Mouse (Mus musculus): ENCODE measurements around the gene Aktip. TPM values are rescaled to one million over a fixed set of nuclear protein-coding genes. Genes with fewer than 3 reads are reported as not detected.

The Aktip gene
- total RNA-seq, 4 experiments from 2014 or later = 43.1 to 58.7 (median 48.4) TPM

DNA sequence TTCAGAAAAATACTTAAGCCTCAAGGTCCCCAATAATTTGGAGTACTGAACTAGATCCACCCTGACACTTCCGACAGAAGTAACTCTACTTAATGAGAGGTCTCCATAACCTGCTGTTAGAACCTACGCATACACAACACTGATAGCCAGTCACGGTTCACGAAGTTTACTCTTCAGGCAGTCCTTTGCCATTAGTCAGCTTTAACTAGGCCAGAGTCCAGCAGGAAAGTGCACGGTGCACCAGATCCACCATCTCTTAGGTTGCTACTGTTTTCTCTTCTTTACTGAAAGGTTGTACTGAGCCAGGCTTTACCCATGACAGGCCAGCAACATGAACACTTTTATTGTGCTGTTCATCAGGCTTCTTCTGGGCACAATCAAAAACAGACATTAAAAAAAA lies 75.5 kb downstream of the Aktip start:
- no peak for DNase-seq

DNA sequence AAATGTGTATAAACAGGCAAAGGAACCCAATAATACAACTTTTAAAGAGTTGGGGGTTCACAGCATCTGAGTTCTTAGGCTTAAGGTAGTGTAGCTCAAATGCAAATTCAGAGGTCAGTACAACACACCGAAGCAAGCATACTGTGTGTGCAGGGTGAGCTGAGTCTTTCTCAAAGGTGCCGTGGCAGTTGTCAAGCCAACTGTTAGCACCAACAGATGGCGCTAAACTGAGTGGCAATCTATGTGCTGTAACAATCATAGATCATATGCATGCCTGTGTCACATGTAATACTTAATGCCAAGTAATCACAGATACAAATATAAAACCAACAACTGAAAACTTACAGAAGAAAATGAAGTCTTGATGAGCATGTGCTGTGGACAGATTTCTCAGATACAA lies 81.6 kb downstream of the Aktip start:
- DNase-seq = no peak

DNA sequence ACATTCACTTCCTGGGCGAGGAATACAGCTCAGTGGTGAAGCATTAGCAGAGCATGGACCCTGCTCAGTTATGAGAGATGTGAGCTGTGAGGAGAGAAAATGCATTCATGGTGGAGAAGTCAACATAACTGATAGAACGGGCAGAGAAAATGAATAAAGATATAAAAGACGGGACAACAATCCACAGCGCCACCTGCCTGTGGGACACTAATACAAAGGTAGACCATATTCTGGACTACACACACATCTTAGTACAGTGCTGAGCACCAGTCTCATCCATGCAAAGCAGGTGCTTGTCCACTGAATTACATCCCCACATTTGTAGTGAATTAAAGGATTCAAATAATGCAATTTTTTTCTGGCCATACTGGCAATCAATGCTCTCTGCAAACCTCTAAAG lies 82.2 kb downstream of the Aktip start:
- DNase-seq = no peak

DNA sequence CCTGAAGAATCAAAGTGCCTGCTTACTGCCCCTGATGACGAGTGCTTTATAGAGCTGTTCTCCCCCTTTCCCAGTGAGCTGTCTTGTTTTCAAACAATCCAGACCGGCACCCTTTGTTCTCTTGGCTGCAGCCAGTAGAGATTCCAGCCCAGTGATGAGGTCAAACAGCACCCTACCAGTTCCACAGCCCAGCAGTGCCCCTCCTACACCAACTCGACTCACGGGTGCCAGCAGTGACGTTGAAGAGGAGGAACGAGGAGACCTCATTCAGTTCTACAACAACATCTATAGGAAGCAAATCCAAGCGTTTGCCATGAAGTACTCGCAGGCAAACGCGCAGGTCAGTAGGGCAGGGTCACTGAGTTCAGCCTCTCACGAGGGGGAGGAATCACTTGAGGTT lies 84.9 kb downstream of the Aktip start:
- no peak for DNase-seq

DNA sequence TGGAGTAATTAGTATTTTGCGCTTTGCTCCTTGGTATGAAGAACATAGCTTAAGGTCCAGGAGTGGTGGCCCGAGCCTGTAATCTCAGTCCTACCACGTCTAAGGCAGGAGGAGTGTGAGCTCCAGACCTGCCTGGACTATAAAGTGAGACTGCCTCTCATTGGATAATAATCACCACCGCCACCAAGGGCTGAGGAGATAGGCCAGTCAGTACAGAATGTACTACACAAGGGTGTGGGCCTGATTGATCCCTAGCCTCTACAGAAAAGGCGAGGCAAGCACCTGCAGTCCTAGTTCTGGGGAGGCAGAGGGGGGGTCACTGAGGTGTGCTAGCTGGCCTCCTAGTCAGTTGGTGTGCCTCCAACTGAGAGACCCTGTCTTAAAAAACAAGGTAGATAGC lies 85.3 kb downstream of the Aktip start:
- no peak for DNase-seq

DNA sequence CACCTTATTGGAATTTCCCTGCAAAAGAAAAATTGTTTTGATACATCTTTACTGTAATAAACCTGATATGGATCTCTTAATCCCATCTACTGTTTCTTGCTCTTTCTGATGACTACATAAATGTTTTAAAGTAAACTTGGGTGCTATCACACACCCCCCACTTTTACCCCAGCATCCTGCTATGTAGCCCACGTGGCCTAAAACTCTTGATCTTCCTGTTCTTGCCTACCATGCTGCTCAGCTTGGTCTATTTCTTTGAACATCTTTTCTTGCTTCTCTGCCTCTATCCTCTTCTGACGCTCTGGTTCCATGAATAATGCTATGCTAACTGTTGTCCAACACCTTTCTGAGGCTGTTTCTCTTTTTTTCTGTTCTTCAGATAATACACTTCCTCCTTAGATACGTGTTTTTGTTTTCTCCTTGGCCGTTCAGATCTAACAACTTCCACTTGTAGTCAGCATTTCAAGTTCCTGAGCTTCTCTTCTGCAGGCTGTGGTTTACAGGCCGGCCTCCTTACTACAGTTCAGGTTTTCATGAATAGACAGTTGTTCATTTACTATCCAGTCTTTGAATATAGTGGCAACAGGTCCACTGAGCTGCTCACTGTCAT lies 87.8 kb downstream of the Aktip start:
- no peak for DNase-seq

DNA sequence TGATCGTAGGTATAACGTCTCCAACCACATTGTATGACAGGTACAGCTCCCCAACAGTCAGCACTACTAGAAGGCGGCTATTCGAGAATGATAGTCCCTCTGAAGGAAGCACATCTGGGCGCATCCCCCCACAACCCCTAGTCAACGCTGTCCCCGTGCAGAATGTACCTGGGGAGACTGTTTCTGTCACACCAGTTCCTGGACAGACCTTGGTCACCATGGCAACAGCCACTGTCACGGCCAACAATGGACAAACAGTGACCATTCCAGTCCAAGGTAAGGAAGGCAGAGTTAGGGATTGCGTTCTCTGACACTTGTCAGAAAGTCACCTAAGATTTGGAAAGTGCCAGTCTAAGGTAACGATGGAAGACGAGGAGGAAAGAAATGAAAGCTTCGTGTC lies 93.5 kb downstream of the Aktip start:
- peak; percentile 35 for DNase-seq

DNA sequence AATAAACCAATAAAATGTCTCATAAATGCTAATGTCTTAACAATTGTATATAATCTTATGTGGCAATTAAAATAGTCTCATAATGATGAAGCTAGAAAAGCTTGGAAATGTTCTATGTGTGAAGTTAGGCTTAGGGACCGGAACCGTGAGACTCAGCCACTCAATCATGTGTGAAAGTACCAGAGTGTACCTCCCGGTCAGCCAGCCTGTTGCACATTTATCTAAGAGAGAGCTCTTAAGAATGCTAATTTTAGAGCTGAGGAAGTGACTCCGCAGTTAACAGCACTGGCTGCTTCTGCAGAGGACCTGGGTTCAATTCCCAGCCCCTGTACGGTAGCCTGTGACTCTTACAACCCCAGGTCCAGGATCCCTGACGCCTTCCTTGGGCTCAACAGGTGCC lies 101.7 kb downstream of the Aktip start:
- no peak for DNase-seq

DNA sequence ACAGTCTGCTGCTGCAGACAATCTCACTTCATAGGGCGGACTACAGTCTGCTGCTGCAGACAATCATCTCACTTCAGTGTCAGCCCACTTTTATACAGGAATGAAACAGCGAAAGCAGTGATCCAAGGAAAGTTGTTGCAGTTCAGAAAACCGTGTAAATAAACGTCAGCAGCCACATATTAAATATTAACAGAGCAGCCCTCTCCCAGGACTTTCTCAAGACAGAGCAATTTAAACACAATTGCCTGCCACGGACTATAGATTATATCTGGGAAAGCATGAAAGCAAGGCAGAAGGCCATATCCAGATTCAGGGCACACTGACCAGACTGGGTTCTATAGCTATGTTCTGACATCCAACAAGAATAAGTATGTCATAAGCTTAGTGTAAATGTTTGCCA lies 105.6 kb downstream of the Aktip start:
- DNase-seq = no peak

DNA sequence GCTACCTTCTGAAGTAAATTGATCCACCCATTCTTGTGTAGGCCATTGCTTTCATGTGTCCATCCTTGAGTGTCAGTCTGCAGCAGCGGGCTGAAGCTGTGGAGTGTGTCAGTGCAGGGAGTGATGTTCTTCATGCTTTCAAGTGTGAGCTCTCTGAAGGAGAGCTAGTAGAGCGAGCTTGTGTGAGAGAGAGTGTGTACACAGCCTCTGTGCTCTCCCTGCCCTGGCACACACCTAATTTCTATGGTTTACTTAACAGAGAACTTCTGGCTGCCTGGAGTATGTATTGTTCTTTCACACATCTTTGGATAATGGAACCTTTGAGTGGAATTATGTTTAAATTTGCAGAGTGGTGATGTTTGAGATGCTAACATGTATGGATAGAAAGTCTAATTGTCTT lies 110.2 kb downstream of the Aktip start:
- no peak for DNase-seq

DNA sequence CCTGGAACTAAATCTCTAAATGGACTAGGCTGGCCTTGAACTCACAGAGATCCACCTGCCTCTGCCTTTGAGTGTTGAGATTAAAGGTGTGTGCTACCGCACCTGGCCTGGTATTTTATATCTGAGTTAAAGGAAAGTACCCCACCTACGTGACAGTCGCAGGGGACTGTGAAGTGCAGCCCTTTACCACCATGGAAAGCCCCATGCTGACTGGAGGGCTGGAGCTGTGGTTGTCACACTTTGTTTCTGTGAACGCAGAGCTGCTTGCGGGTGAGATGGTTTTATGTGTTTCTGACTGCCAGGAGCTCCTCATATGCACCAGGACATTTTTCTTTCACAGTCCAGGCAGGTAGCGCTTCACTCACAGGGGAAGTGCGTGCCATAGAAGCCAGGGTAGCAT lies 111.3 kb downstream of the Aktip start:
- DNase-seq = no peak

DNA sequence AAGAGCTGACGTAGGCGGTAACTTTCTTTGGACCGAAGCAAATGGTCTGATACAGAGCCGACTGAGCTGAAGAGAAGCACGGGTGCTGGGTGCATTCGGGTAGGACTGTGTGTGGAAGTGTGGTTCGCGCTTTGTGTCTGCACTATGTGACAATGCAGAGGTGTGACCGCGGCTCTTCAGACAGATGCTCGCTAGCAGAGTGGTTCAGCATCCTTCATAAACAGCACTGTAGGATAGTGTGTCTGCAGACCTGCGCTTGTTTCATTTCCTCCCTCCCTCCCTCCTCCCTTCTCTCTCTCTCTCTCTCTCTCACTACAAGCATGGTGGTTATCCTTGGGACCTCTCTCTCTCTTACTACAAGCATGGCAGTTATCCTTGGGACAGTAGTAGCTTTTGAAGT lies 117.3 kb downstream of the Aktip start:
- DNase-seq = no peak

DNA sequence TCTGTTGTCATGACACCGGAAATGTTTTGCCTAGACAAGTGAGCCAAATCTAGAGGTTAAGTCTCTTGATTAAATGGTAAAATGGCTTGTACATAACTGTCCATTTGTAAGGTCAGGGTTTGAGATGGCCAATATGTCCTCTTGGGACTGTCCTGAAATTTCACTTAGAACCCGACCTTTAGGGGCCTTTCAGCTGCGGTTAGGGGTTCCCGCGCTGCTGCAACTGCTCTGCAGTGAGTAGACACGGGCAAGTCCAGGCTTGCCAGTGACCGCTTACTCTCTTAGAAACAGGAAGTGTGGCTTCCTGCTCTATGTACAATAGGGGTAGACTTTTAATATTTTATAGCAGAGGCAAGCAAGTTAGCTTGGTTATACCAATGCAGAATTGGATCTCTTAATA lies 117.9 kb downstream of the Aktip start:
- no peak for DNase-seq

DNA sequence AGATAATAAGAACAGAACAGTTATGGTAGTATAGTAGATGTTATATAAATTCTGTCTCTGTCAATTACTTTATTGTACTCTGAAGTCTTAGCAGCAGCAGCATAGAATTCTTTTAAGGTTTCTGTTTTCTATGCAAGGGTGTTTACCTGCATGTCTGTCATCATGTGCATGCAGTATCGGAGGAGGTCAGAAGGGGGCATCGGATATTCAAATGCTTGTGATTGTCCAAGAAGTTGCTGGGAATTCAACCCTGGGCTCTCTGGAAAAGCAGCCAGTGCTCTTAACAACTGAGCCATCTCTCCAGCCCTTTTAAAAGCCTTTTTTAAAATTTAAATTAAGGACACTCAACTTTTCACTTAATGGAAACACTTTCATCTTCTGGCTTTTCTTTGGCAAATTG lies 120.1 kb downstream of the Aktip start:
- DNase-seq = no peak

DNA sequence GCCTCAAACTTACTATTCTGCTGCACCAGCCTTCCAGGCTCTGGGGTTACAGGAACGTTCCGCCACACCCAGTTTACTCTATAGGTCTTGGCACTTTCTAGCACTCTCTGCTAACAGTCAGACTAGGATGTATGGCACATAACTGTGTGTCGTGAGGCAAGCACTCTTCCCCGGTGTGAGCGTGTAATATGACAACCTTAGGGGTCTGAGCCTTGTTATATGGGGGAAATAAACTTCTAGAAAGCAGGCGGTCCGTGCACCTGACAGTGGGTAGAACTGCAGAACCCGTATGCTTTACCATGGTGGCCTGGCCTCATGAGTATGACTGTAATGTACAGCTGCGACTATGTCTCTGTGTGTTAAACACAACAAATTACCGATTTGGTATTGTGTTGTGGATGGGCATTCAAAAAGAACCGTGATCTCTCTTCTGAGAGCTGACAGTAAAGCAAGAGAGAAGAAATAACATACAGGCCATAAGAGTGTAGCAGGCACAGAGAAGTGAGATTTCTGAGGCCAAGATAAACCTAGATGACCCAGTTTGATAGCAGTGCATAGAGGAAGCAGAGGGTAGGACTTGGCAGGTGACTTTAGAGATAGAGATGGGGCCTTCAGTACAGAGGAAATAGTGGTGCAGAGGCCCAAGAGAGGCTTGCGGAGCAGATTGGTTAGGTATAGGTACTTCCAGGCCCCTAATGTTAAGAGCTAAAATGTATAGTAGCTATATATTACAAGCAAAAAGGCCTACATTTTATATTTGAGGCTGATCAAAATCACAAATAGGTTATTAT lies 122.5 kb downstream of the Aktip start:
- DNase-seq = no peak

DNA sequence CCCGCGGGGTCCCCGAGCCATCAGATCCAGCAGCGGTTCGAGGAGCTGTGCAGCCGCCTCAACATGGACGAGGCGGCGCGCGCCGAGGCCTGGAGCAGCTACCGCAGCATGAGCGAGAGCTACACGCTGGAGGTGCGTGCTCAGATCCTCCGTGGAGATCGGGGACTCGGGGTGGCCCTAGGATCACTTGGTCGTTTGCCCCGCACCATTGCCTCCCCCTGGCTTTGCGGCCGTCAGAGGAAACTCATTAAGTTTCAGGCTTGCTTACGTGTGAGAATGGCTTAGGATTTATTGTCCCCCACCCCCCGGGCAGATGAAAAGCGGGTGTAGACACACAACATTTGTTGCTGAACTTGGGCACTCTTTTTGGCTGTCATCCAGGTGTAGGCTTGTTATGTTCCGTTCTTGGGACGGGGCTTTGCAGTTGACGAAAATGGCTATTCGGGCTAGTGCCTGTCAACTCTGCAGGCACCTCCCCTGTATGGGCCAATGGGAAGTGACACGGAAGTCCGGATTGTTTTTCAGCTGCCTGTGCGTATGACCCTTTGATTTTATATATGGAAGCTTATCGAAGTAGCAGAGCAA lies 129.4 kb downstream of the Aktip start:
- peak; percentile 82 for DNase-seq

DNA sequence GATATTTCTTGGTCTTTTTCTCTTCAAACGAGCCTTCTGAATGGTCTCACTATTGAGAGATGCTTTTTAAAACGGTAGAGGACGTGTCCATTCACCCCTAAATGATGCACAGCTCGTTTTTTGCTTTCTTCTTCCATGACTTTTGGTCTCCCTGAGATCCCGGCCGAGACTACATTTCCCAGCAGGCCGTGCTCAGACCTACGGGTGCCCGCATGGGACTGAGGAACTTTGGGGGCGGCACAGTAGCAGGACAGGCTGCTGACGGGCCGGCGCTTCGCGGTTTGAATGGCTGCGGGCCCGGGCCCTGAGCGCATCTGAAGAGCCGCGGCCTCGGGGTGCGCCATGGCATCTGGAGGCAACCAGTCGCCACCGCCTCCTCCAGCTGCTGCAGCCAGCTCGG lies 129.9 kb downstream of the Aktip start, which contains the start of gene Rbl2:
Gene Rbl2, plus strand, starts transcription at position 224 of the 400 bp plus-strand sequence.
- DNase-seq = peak; percentile 96

DNA sequence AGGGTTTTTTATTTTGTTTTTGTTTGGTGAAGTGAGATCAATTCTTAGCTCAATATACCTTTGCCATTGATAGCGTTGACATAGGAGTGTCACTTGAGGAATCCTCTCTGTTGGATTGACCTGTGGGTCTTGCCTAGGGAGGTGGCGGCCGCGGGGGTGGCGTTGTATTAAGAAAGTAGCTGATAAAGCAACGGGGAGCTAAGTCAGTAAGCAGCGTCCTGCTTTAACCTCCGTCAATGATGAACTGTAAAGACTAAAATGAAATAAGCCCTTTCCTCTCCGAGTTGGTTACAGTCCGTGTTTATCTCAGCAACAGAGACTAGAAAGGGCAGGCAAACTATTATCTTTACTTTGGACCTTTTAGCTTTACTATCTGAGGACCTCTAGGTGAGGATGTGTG lies 130.4 kb downstream of the Aktip start:
- DNase-seq = no peak

DNA sequence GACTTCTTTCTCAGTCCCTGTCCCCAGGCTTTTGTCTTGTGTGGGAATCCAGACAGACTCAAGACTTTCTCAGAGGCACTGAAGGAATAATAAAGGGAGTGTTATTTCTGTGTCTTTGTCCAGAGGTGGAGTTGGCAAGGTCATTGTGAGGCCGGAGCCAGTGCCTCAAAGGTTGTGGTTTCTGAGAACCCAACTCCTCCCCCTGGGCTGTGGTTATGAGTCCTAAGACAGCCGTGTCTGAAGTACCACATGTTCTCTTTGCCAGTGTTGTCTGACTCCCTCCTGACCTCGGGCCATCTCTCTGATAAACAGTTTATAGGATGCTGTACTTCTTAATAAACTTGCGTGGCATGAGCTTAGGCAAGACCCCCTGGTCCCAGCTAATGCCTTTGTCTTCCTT lies 134.6 kb downstream of the Aktip start:
- DNase-seq = no peak

Other genes starting within 250 kb of the Aktip start
- gene Rbl2, start 129.9 kb downstream of the Aktip start, total RNA-seq (2022) = 10 to 100 TPM; 45.4 to 58.2 (median 54.8) TPM
- gene Rpgrip1l, start 113.3 kb upstream of the Aktip start, total RNA-seq (2022) = 10 to 100 TPM in 2 of 4 experiments, 1 to 10 TPM in 2; 4.8 to 14.5 (median 10.4) TPM
- gene Fto, start 113.5 kb upstream of the Aktip start, total RNA-seq (2022) = 100 to 1,000 TPM in 1 of 4 experiments, 10 to 100 TPM in 3; 73.8 to 102 (median 86.6) TPM